Mouse (Mus musculus) bone marrow macrophage, adult 2 months (primary cell): Measurements from ENCODE around the gene Cul9. TPM values are rescaled to one million over a fixed set of nuclear protein-coding genes. Genes with fewer than 3 reads are reported as not detected.

ENCODE experiments used
- H3K27ac ChIP-seq: 2 replicates; pipeline ENCODE4 v1.5.1; 2012; ENCODE audit warnings: low read depth, low read length; ENCODE audit not compliant: insufficient read depth
- H3K4me1 ChIP-seq: 2 replicates; pipeline ENCODE4 v1.6.1; 2012; ENCODE audit warnings: low read length; ENCODE audit not compliant: control insufficient read depth, insufficient read depth
- H3K4me3 ChIP-seq: 2 replicates; pipeline ENCODE4 v1.5.1; 2012; ENCODE audit warnings: mild to moderate bottlenecking, low read length, moderate library complexity; ENCODE audit not compliant: insufficient read depth
- CTCF ChIP-seq: IDR thresholded peaks from 2 replicates; pipeline ENCODE4 v1.5.1; 2012; ENCODE audit warnings: low read depth, mild to moderate bottlenecking, low read length, moderate library complexity
- POLR2A ChIP-seq: IDR thresholded peaks from 2 replicates; pipeline ENCODE4 v1.6.1; 2012; ENCODE audit warnings: mild to moderate bottlenecking, low read depth, low read length, borderline replicate concordance
- polyA plus RNA-seq: library from polyadenylated mRNA; stranded (reverse); fragments of >200 nt; gene quantifications from 2 replicates; pipeline ENCODE4 v1.2.4, GENCODE M21; 2012; ENCODE audit not compliant: missing spikeins, insufficient read depth, insufficient read length

The Cul9 gene
- polyA plus RNA-seq, 1 experiment, result 27.7 TPM

- Histone ChIP-seq H3K4me3 (peak overlapping the region; percentile 88), H3K4me1 (peaks cover 28% of the 10 kb centered on the region), H3K27ac (no peak overlapping the region)
- TF ChIP-seq POLR2A (no peak), CTCF (no peak)
Measured at GRCm38 (mm10) chr17:46554646-46554976, 8.4 kb upstream of the Cul9 start.

DNA sequence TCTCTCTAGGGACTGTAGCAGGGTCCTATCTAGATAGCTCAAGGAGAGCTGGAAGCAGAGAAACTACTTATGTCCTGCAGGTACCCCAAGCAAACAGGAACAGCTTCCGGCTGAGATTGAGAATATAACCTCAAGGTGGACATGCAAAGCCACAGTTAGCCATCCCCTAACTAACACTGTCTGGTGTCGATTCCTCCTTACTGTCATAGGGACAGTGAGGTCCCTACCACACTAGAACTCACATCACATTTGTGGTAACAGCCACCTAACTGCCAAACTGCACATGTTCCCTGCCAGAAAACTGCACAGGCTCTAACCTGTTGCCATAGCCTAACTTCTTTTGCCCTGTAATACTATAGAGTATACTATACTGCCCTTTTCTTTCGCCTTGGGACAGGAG is 7.7 kb upstream of the Cul9 start:
- TF ChIP-seq CTCF (no peak), POLR2A (no peak)
- peaks cover 28% of the 10 kb centered on the region for H3K4me1 ChIP-seq
- peak overlapping the region; percentile 88; the same call in 1 of the 2 replicates for H3K4me3 ChIP-seq
- no peak overlapping the region for H3K27ac ChIP-seq

GRCm38 (mm10) chr17:46553469-46553868 is 7.3 kb upstream of the Cul9 start:
- Histone ChIP-seq H3K4me1 (peaks cover 28% of the 10 kb centered on the region), H3K27ac (no peak overlapping the region), H3K4me3 (no peak overlapping the region)
- TF ChIP-seq POLR2A (no peak), CTCF (no peak)

DNA sequence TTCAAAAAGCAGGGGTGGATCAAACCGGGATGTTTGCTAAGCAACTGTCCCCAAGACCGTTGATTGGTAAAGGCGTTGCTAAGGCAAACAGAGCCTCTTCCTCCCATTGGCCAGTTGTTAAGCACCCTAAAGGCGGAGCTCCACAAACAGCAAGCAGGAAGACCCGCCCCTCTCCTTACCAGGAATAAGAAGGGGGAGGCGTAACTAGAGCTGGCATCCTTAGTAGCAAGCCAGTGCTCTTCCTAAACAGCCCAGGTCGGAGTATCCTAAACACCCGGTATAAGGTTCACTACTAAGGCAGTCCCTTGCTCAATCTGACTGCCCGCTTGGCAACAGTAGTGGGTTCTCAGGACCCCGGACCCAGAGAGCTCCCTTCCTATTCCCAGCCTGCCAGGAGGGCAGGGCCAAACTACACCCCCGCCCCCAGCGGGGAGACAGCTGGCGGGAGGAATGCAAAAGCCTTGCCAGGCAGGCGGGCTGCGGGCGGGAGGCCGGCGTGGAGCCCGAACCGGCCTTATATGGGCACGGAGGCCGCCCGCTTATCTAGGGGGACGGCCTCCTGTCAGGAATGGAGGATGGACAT is 6.7 kb upstream of the Cul9 start:
- TF ChIP-seq CTCF, result no peak
- no peak for TF ChIP-seq POLR2A
- Histone ChIP-seq H3K27ac (no peak overlapping the region), H3K4me3 (no peak overlapping the region), H3K4me1 (peaks cover 28% of the 10 kb centered on the region)

GRCm38 (mm10) chr17:46552151-46552550 is 6.0 kb upstream of the Cul9 start:
- H3K4me1 ChIP-seq, result peaks cover 22% of the 10 kb centered on the region
- H3K4me3 ChIP-seq, result no peak overlapping the region
- no peak overlapping the region for H3K27ac ChIP-seq
- TF ChIP-seq CTCF (no peak), POLR2A (no peak)

DNA sequence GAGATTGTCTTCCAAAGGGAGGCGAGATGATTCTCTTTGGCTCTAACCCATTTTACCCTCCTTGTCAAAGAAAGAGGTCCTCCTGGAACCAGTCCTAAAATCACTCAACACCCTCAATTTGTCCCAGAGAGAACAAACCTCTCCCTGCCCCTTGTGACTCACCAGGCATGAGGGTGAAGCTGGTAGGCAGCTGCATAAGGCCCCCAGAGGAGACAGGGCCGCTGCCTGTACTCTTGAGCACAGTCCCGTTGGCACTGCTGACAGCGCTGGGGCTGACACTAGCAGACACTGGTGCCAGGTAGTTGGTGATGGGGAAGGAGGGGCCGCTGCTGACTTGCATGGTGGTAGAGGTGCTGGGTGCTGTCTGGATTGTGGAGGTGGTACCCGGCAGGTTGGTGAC is 5.2 kb upstream of the Cul9 start:
- peaks cover 17% of the 10 kb centered on the region for H3K4me1 ChIP-seq
- no peak for TF ChIP-seq POLR2A
- no peak for TF ChIP-seq CTCF
- H3K4me3 ChIP-seq, result no peak overlapping the region
- no peak overlapping the region for H3K27ac ChIP-seq

- Histone ChIP-seq H3K4me1 (peaks cover 17% of the 10 kb centered on the region), H3K4me3 (no peak overlapping the region), H3K27ac (no peak overlapping the region)
- TF ChIP-seq CTCF (no peak), POLR2A (no peak)
Measured at GRCm38 (mm10) chr17:46550904-46551303, 4.7 kb upstream of the Cul9 start.

- TF ChIP-seq CTCF (no peak), POLR2A (no peak)
- Histone ChIP-seq H3K4me1 (peaks cover 17% of the 10 kb centered on the region), H3K27ac (no peak overlapping the region), H3K4me3 (no peak overlapping the region)
Measured at GRCm38 (mm10) chr17:46549642-46550041, 3.5 kb upstream of the Cul9 start.

- peak; percentile 17; the same call in 1 of the 2 replicates for TF ChIP-seq CTCF
- no peak for TF ChIP-seq POLR2A
- Histone ChIP-seq H3K4me1 (peaks cover 15% of the 10 kb centered on the region), H3K4me3 (no peak overlapping the region), H3K27ac (no peak overlapping the region)
Measured at GRCm38 (mm10) chr17:46549193-46549592, 3.0 kb upstream of the Cul9 start.

GRCm38 (mm10) chr17:46548741-46549140 is 2.6 kb upstream of the Cul9 start:
- TF ChIP-seq POLR2A (no peak), CTCF (no peak)
- Histone ChIP-seq H3K4me3 (no peak overlapping the region), H3K27ac (no peak overlapping the region), H3K4me1 (peaks cover 11% of the 10 kb centered on the region)

DNA sequence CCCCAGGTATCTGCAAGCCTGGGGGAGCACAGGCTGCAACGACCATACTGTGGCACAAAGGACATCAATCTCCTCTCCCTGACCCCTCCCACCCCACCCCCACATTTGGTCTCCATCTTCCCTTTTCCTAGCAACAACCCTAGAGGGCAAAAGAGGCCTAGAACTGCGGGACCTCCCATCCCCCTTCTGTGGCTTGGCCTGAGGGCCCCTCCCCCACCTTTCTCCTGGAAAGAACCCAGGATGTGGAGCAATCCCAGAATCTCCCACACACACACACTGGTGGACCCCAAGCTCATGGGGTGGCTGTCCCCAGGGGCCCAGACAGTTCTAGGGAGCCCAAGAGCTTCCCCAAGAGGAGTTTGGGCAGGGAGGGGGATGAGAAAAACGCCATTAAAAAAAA is 1.7 kb upstream of the Cul9 start:
- Histone ChIP-seq H3K4me1 (peaks cover 4% of the 10 kb centered on the region), H3K27ac (no peak overlapping the region)
- TF ChIP-seq CTCF (no peak), POLR2A (no peak)

More for the DNA sequence above, 1.7 kb upstream of the Cul9 start:
- H3K4me3 ChIP-seq, result no peak overlapping the region
